In the genomic region with DNA sequence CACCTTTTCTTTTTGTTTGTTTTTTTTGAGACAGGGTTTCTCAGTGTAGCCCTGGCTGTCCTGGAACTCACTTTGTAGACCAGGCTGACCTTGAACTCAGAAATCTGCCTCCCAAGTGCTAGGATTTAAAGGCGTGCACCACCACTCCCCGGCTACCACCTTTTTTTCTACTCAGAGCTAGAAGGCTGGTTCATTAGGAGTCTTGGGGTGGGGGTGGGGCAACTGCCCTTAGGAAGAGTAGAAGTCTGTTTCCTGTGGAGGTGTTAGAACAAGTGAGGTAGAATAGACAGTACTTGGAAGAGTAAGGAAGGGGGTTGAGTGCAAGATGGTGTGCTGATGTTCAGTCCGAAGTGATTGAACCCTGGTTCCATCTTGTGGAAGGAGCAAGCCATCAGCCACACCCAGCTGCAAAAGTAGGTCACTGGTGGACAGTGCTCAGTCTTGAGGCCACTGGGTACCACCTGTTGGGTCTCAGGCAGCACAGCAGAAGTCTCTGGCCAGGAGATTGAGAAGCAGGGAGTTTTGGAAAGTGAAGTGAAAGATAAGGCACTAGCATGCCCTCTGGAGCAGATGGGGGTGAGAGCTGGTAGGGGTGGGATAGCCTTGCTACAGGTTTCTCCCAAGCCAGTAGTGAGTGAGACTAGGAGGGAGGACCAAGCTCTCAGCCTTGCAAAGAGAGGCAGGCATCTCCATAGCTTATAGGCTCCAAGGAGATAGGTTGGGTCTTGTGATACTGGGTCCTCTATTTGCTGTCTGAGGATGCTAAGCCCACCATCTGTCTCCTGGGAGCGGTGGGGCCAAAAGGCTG, we compare ENCODE assay signal across 11 mouse cellular contexts. TPM values are rescaled to one million over a fixed set of nuclear protein-coding genes. Genes with fewer than 3 reads are reported as not detected.
DNase-seq lines count a peak whose midpoint lies in the region; ATAC-seq and TF ChIP-seq lines count a peak whose summit lies in the region.
"Had no signal": no experiment of that assay in that cellular context is flagged by ENCODE, and none has a peak within 500 bp of the region (broad histone marks: within the 10 kb centered on the region; RNA-seq: fewer than 3 reads in every experiment).

No protein-coding gene starts in this region.

- peak; percentile 39; the same call in 1 of the 2 replicates for TF ChIP-seq POLR2A in cortical plate, adult 2 months (IDR thresholded peaks at IDR 0.05; ENCODE audit: extremely low read depth, insufficient read depth, low read length)

- no peak overlapping the region for H3K4me3 ChIP-seq in cortical plate, adult 2 months (ENCODE audit: insufficient read depth, low read length)
- H3K4me3 ChIP-seq: forebrain, embryonic 12.5 days had no signal

- no peak for TF ChIP-seq CTCF in cortical plate, adult 2 months (IDR thresholded peaks at IDR 0.05; ENCODE audit: extremely low read depth, insufficient read depth, low read length)

- H3K4me1 ChIP-seq in cortical plate, adult 2 months (ENCODE audit: control insufficient read depth, insufficient read depth, low read length), result peaks cover 2% of the 10 kb centered on the region; the same call in 1 of the 2 replicates

- H3K27ac ChIP-seq in cortical plate, adult 2 months (ENCODE audit: insufficient read depth, low read length), result no peak overlapping the region

- DNase-seq in cerebellum, adult 8-10 months, result peak; percentile 28
- no peak for DNase-seq in cerebellum, postnatal 25 days
- peak; percentile 66 for DNase-seq in kidney, adult 18-20 months
- DNase-seq in kidney, postnatal 10 days, result no peak
- DNase-seq in kidney, postnatal 36 days, result peak; percentile 53 to 57
- no peak for DNase-seq in ovary, postnatal 36 days (ENCODE audit: low spot score)
- DNase-seq: layer of hippocampus, adult 9-11 months; lung, postnatal 14 days had no signal

- no peak for ATAC-seq in inflammation-experienced regulatory T-cells, adult 6 months

RNA-seq across cellular contexts. Expression of a gene that starts 4.1 kb away (rescaled TPM):
- 14.2 and 16.7 TPM in 2 replicates for polyA plus RNA-seq in cortical plate, adult 2 months (2012; rRNA removed)
- 1 to 10 TPM; 3.0 to 4.1 (median 4.0) TPM for polyA plus RNA-seq in inflammation-experienced regulatory T-cells, adult 6 months (2017; shearing (Covaris generic))

RNA-seq across cellular contexts. Expression of a gene that starts 46.6 kb away (rescaled TPM):
- polyA plus RNA-seq in cortical plate, adult 2 months (2012; rRNA removed), result 25.7 and 26.6 TPM in 2 replicates
- 10 to 100 TPM; 22.9 to 40.9 (median 28.4) TPM for polyA plus RNA-seq in inflammation-experienced regulatory T-cells, adult 6 months (2017; shearing (Covaris generic))

RNA-seq across cellular contexts. Expression of a gene that starts 47.0 kb away (rescaled TPM):
- 17.0 and 17.5 TPM in 2 replicates for polyA plus RNA-seq in cortical plate, adult 2 months (2012; rRNA removed)
- 10 to 100 TPM; 12.8 to 22.4 (median 15.8) TPM for polyA plus RNA-seq in inflammation-experienced regulatory T-cells, adult 6 months (2017; shearing (Covaris generic))

Comparison
In these comparisons a context has a peak if more than half of its experiments do, and no peak if none do; other contexts are left out.
1. DNase-seq: peak in cerebellum, adult 8-10 months (single experiment), kidney, adult 18-20 months (single experiment) and kidney, postnatal 36 days (2 of 2); none in cerebellum, postnatal 25 days (0 of 2), kidney, postnatal 10 days (single experiment) and ovary, postnatal 36 days (single experiment).